Mouse (Mus musculus) intestine, postnatal 0 days (tissue): ENCODE measurements around the gene Plcl1. TPM values are rescaled to one million over a fixed set of nuclear protein-coding genes. Genes with fewer than 3 reads are reported as not detected.
A peak's percentile ranks its signal among the peaks of the same experiment; 100 is the strongest.

ENCODE experiments used
- ATAC-seq: fragments of 200-750 bp; cut with Nextera tagmentation; 2 replicates; pipeline ENCODE4 v1.8.0; 2017; ENCODE audit warnings: mild to moderate bottlenecking, moderate TSS enrichment, moderate library complexity
- H3K27ac ChIP-seq: fragments of 300-500 bp; sonication (generic); 2 replicates; pipeline ENCODE4 v1.5.1; 2014; ENCODE audit warnings: mild to moderate bottlenecking, low read depth, low read length, moderate library complexity
- H3K27me3 ChIP-seq: fragments of 300-500 bp; sonication (generic); replicated peaks from 2 replicates; pipeline ENCODE4 v1.6.1; 2014; ENCODE audit warnings: low read length, mixed read lengths; ENCODE audit not compliant: control insufficient read depth, insufficient read depth
- H3K36me3 ChIP-seq: fragments of 300-500 bp; sonication (generic); 2 replicates; pipeline ENCODE4 v1.6.1; 2014; ENCODE audit warnings: mild to moderate bottlenecking, moderate library complexity; ENCODE audit not compliant: control insufficient read depth, insufficient read depth
- H3K4me1 ChIP-seq: fragments of 300-500 bp; sonication (generic); replicated peaks from 2 replicates; pipeline ENCODE4 v1.6.1; 2014; ENCODE audit warnings: antibody characterized with exemption, low read length, mixed read lengths; ENCODE audit not compliant: control insufficient read depth, insufficient read depth
- H3K4me2 ChIP-seq: fragments of 300-500 bp; sonication (generic); replicated peaks from 2 replicates; pipeline ENCODE4 v1.6.1; 2014; ENCODE audit warnings: low read depth, mild to moderate bottlenecking, moderate library complexity
- H3K4me3 ChIP-seq: fragments of 300-500 bp; sonication (generic); 2 replicates; pipeline ENCODE4 v1.5.1; 2014; ENCODE audit warnings: low read depth, low read length
- H3K9ac ChIP-seq: fragments of 300-500 bp; sonication (generic); 2 replicates; pipeline ENCODE4 v1.6.1; 2014; ENCODE audit warnings: mild to moderate bottlenecking, low read depth, low read length
- H3K9me3 ChIP-seq: fragments of 300-500 bp; sonication (generic); 2 replicates; pipeline ENCODE4 v1.6.1; 2016; ENCODE audit warnings: mixed run types; ENCODE audit not compliant: control insufficient read depth
- CTCF ChIP-seq: sonication (generic); IDR thresholded peaks from 2 replicates; pipeline ENCODE4 v1.5.1; 2016; ENCODE audit warnings: low read depth, mild to moderate bottlenecking, control low read depth, antibody characterized with exemption, moderate library complexity
- whole genome bisulfite sequencing: fragments of 180-500 bp; shearing (Covaris S2); extraction: QIAGEN DNeasy Blood & Tissue Kit; methylation state at CpG from one replicate; pipeline ENCODE4 v1.1.7; 2014; 5-methylcytosine and 5-hydroxymethylcytosine counted together
- polyA plus RNA-seq: library from polyadenylated mRNA; unstranded; fragments of >200 nt; fragmentation: Nextera tagmentation; extraction: Ambion mirVana; gene quantifications from 2 replicates; pipeline ENCODE4 v1.2.1, GENCODE M21; 2015

The Plcl1 gene
- 1.1 and 1.3 TPM in 2 replicates for polyA plus RNA-seq

- peak within 1 kb of the TSS; percentile 85 for H3K4me2 ChIP-seq
- peak within 1 kb of the TSS; percentile 60 for H3K4me3 ChIP-seq
- H3K9me3 ChIP-seq, result no peaks in the 10 kb centered on the region
- TF ChIP-seq CTCF, result no peak
- no peaks in the 10 kb centered on the region for H3K4me1 ChIP-seq
- H3K36me3 ChIP-seq, result no peaks in the 10 kb centered on the region
- peaks cover 21% of the 10 kb centered on the region for H3K27me3 ChIP-seq
- H3K9ac ChIP-seq, result peak within 1 kb of the TSS; percentile 34
- 4% methylated on average over 50 of the region's 51 CpGs for WGBS
- ATAC-seq, result peak; percentile 94
- peak within 1 kb of the TSS; percentile 41; the same call in 1 of the 2 replicates for H3K27ac ChIP-seq
Observed at GRCm38 (mm10) chr1:55405272-55406022, at the start of gene Plcl1. Gene Plcl1, plus strand, starts transcription at chr1:55405921.

- Histone ChIP-seq H3K4me1 (no peaks in the 10 kb centered on the region), H3K9ac (no peak overlapping the region), H3K27me3 (peaks cover 8% of the 10 kb centered on the region), H3K27ac (no peak overlapping the region), H3K9me3 (no peaks in the 10 kb centered on the region), H3K4me3 (peak overlapping the region; percentile 50), H3K4me2 (peak overlapping the region; percentile 83), H3K36me3 (no peaks in the 10 kb centered on the region)
- ATAC-seq, result peak; percentile 17; the same call in 1 of the 2 replicates
- 49% methylated on average over 46 of the region's 49 CpGs for WGBS
- no peak for TF ChIP-seq CTCF
Observed at GRCm38 (mm10) chr1:55362634-55363033, 43.1 kb upstream of the Plcl1 start.

- ATAC-seq, result peak; percentile 90
Observed at GRCm38 (mm10) chr1:55363044-55363565, 42.6 kb upstream of the Plcl1 start, which contains the start of gene Boll. Gene Boll, minus strand, starts transcription at chr1:55363469.

GRCm38 (mm10) chr1:55363586-55363985 is 42.1 kb upstream of the Plcl1 start:
- H3K27ac ChIP-seq, result no peak overlapping the region
- no peaks in the 10 kb centered on the region for H3K9me3 ChIP-seq
- no peaks in the 10 kb centered on the region for H3K36me3 ChIP-seq
- peak overlapping the region; percentile 50 for H3K4me3 ChIP-seq
- H3K9ac ChIP-seq, result 0 out of 2 replicates have a peak overlapping the region, but pooled peaks have one; percentile 37
- 3% methylated on average over 26 of the region's 27 CpGs for WGBS
- peak overlapping the region; percentile 83 for H3K4me2 ChIP-seq
- peak; percentile 90 for ATAC-seq
- H3K4me1 ChIP-seq, result no peaks in the 10 kb centered on the region
- H3K27me3 ChIP-seq, result peaks cover 8% of the 10 kb centered on the region
- TF ChIP-seq CTCF, result peak; percentile 30; the same call in 1 of the 2 replicates

More at GRCm38 (mm10) chr1:55363044-55363565, 42.6 kb upstream of the Plcl1 start, which contains the start of gene Boll:
- 0 out of 2 replicates have a peak within 1 kb of the TSS, but pooled peaks have one; percentile 37 for H3K9ac ChIP-seq
- no peaks in the 10 kb centered on the region for H3K9me3 ChIP-seq
- H3K4me3 ChIP-seq, result peak within 1 kb of the TSS; percentile 50
- peak within 1 kb of the TSS; percentile 83 for H3K4me2 ChIP-seq
- WGBS, result 13% methylated on average over 58 of the region's 68 CpGs
- H3K36me3 ChIP-seq, result no peaks in the 10 kb centered on the region
- H3K4me1 ChIP-seq, result no peaks in the 10 kb centered on the region
- peak; percentile 77 for TF ChIP-seq CTCF
- no peak within 1 kb of the TSS for H3K27ac ChIP-seq
- H3K27me3 ChIP-seq, result peaks cover 8% of the 10 kb centered on the region

GRCm38 (mm10) chr1:55372626-55373025 is 33.1 kb upstream of the Plcl1 start:
- ATAC-seq, result no peak
- Histone ChIP-seq H3K4me1 (no peaks in the 10 kb centered on the region), H3K27ac (no peak overlapping the region), H3K9ac (no peak overlapping the region), H3K4me2 (no peak overlapping the region), H3K4me3 (no peak overlapping the region), H3K36me3 (no peaks in the 10 kb centered on the region), H3K9me3 (no peaks in the 10 kb centered on the region), H3K27me3 (no peaks in the 10 kb centered on the region)
- no peak for TF ChIP-seq CTCF
- 88% methylated on average over 3 of the region's 3 CpGs for WGBS

GRCm38 (mm10) chr1:55380527-55380926 is 25.2 kb upstream of the Plcl1 start:
- Histone ChIP-seq H3K36me3 (no peaks in the 10 kb centered on the region), H3K4me3 (no peak overlapping the region), H3K4me1 (no peaks in the 10 kb centered on the region), H3K27me3 (no peaks in the 10 kb centered on the region), H3K27ac (no peak overlapping the region), H3K4me2 (no peak overlapping the region), H3K9me3 (no peaks in the 10 kb centered on the region), H3K9ac (no peak overlapping the region)
- no peak for TF ChIP-seq CTCF
- WGBS, result 83% methylated on average over 2 of the region's 2 CpGs
- no peak for ATAC-seq
